Mouse (Mus musculus) intestine, embryonic 14.5 days (tissue): ENCODE measurements around the gene Hoxb8. TPM values are rescaled to one million over a fixed set of nuclear protein-coding genes. Genes with fewer than 3 reads are reported as not detected.

ENCODE experiments used
- ATAC-seq: fragments of 200-750 bp; cut with Nextera tagmentation; replicated peaks from 2 replicates; pipeline ENCODE4 v1.8.0; 2017; ENCODE audit warnings: low read depth, moderate number of reproducible peaks, moderate TSS enrichment, moderate library complexity; ENCODE audit not compliant: low FRiP score, low TSS enrichment
- DNase-seq: peaks from one replicate; pipeline ENCODE4 v3.0.0-alpha.2; 2018; ENCODE audit warnings: low spot score
- H3K27ac ChIP-seq: fragments of 300-500 bp; sonication (generic); 2 replicates; pipeline ENCODE4 v1.5.1; 2014; ENCODE audit warnings: low read depth, mild to moderate bottlenecking, control low read depth
- H3K27me3 ChIP-seq: fragments of 300-500 bp; sonication (generic); replicated peaks from 2 replicates; pipeline ENCODE4 v1.6.1; 2014; ENCODE audit warnings: low read length, control low read depth; ENCODE audit not compliant: control insufficient read depth, insufficient read depth
- H3K36me3 ChIP-seq: fragments of 300-500 bp; sonication (generic); 2 replicates; pipeline ENCODE4 v1.6.1; 2014; ENCODE audit warnings: low read length, control low read depth; ENCODE audit not compliant: control insufficient read depth, insufficient read depth
- H3K4me1 ChIP-seq: fragments of 300-500 bp; sonication (generic); replicated peaks from 2 replicates; pipeline ENCODE4 v1.6.1; 2014; ENCODE audit warnings: low read length, control low read depth, mixed read lengths; ENCODE audit not compliant: control insufficient read depth, insufficient read depth
- H3K4me2 ChIP-seq: fragments of 300-500 bp; sonication (generic); 2 replicates; pipeline ENCODE4 v1.6.1; 2014; ENCODE audit warnings: low read length
- H3K4me3 ChIP-seq: fragments of 300-500 bp; sonication (generic); 2 replicates; pipeline ENCODE4 v1.5.1; 2014; ENCODE audit warnings: low read depth, low read length, control low read depth, mixed read lengths
- H3K9ac ChIP-seq: fragments of 300-500 bp; sonication (generic); 2 replicates; pipeline ENCODE4 v1.6.1; 2014; ENCODE audit warnings: mild to moderate bottlenecking, low read length
- H3K9me3 ChIP-seq: fragments of 300-500 bp; sonication (generic); 2 replicates; pipeline ENCODE4 v1.6.1; 2016; ENCODE audit warnings: low read length, control low read depth; ENCODE audit not compliant: control insufficient read depth
- WGBS: fragments of 180-500 bp; shearing (Covaris S2); extraction: QIAGEN DNeasy Blood & Tissue Kit; methylation state at CpG from one replicate; pipeline ENCODE4 v1.1.7; 2014; 5-methylcytosine and 5-hydroxymethylcytosine counted together
- polyA plus RNA-seq: library from polyadenylated mRNA; unstranded; fragments of >200 nt; fragmentation: Nextera tagmentation; extraction: Ambion mirVana; gene quantifications from 2 replicates; pipeline ENCODE4 v1.2.1, GENCODE M21; 2014

Gene Hoxb8
- polyA plus RNA-seq, 1 experiment from 2014 or later, result 1.7 TPM

DNA sequence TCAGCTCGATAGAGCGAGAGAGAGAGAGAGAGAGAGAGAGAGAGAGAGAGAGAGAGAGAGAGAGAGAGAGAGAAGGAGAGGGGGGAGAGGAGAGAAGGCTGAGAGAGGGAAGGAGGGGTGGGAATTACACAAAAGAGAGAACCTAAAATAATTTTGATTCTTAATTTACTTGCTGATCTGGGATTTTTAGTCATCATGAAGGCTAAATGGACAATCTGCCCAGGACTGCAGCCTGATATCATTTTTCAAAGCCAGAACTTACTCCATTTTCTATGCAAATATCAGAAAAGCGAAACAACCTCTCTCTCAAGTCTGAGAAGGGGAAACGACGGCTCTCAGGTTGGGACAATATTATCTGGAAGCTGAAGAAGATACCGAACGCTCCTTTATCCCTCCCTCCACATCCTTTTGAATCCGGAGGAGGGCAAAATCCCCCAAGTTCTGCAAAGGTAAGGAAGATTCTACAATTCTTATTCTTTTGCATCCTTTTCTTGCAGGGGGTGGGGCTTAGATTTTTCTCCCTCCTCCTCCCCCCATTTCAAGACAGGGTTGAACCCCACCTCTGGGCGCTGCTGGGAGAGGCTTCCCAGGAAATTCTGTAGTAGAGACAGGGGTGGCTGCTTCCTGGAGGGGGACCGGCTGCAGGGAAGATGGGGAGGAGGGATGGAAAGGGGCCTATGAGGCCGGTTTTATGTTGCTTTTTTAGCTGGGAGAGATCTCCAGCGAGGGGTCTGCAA lies 11.0 kb downstream of the Hoxb8 start:
- ATAC-seq (no peak), DNase-seq (no peak)
- H3K4me1 ChIP-seq, result peaks cover 17% of the 10 kb centered on the region
- peak overlapping the region; percentile 55 for H3K4me2 ChIP-seq
- no peaks in the 10 kb centered on the region for H3K9me3 ChIP-seq
- peaks cover 65% of the 10 kb centered on the region for H3K27me3 ChIP-seq
- peak overlapping the region; percentile 78 for H3K9ac ChIP-seq
- H3K4me3 ChIP-seq, result peak overlapping the region; percentile 43
- peak overlapping the region; percentile 79 for H3K27ac ChIP-seq
- 4% methylated on average over 12 of the region's 12 CpGs for WGBS
- H3K36me3 ChIP-seq, result no peaks in the 10 kb centered on the region

DNA sequence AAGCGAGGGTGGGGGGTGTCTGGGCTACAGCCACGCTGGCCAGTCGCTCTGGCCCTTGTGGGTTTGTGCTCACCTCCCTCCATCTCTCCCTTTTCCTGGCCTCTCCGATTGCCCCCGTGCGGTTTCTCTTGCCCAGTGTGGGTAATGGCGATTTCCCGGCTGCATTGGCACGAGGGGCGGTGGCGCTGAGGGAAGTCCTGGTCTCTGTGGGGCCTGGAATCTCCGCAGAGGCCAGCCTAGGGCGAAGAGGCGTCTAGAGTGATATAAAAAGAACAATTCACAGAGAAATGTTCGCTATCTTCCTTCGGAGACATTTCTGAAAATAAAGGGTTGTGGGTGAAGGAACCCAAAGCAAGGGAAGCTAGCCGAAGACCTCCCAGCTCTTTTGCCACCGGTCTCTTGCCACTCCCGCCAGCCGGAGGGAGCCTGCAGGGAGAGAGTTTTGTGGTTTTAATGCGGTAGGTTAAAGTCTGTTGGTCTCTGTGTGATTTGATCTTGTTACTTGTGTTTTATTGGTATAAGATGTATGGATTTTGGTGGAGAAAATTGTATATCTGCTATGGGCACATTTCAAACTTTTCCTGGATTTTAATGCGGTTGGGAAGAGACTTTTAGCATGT lies 11.7 kb downstream of the Hoxb8 start:
- Histone ChIP-seq H3K9me3 (no peaks in the 10 kb centered on the region), H3K4me2 (peak overlapping the region; percentile 55), H3K9ac (peak overlapping the region; percentile 78), H3K4me1 (peaks cover 16% of the 10 kb centered on the region), H3K36me3 (no peaks in the 10 kb centered on the region), H3K27me3 (peaks cover 65% of the 10 kb centered on the region), H3K27ac (peak overlapping the region; percentile 79), H3K4me3 (peak overlapping the region; percentile 43)
- DNase-seq (no peak), ATAC-seq (no peak)
- WGBS, result 8% methylated on average over 22 of the region's 22 CpGs

DNA sequence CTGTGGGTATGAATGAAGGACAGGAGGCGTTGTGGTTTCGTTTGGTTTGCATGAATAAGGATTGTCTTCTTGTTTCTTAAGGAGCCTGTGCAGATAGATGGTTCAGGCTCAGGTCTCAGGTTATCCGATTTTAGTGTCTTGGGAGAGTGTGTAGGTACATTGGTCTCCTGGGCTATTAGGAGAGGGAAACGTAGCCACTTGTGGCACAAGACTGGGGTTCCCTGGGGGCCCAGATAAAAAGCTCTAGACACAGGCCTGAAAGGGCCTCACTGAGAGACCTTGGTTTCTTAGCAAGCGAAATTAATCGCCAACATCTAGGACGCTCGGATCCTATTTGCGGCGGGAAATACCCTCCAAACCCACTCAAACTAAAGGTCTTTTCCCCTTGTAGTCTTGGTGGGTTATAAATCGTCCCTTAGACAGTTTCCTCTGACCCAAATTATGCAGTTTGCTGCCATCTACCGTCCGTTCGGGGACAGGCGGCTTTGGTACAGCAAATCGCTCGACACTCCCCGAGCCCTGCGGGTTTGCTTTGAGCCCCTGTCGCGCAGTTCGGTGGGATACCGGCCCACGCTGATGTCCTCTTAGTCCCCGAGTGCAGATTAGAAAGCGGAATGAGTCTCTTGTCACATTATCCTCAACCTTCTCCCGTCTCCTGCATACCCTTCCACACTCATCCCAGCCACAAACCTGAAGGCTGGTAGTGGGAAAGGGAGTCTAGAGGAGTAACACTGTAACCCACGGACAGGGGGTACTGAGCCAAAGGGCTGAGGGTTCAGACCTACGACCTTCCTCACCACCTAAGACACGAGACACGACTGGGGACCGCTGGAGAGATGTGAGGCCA lies 12.8 kb downstream of the Hoxb8 start:
- Histone ChIP-seq H3K27ac (peak overlapping the region; percentile 79; the same call in 1 of the 2 replicates), H3K4me1 (peaks cover 16% of the 10 kb centered on the region), H3K36me3 (no peaks in the 10 kb centered on the region), H3K9ac (peak overlapping the region; percentile 78), H3K4me3 (peak overlapping the region; percentile 43), H3K4me2 (peak overlapping the region; percentile 55), H3K27me3 (peaks cover 60% of the 10 kb centered on the region), H3K9me3 (no peaks in the 10 kb centered on the region)
- WGBS, result 1% methylated on average over 32 of the region's 32 CpGs
- DNase-seq, result peak; percentile 94
- ATAC-seq, result peak; percentile 38; the same call in 1 of the 2 replicates

DNA sequence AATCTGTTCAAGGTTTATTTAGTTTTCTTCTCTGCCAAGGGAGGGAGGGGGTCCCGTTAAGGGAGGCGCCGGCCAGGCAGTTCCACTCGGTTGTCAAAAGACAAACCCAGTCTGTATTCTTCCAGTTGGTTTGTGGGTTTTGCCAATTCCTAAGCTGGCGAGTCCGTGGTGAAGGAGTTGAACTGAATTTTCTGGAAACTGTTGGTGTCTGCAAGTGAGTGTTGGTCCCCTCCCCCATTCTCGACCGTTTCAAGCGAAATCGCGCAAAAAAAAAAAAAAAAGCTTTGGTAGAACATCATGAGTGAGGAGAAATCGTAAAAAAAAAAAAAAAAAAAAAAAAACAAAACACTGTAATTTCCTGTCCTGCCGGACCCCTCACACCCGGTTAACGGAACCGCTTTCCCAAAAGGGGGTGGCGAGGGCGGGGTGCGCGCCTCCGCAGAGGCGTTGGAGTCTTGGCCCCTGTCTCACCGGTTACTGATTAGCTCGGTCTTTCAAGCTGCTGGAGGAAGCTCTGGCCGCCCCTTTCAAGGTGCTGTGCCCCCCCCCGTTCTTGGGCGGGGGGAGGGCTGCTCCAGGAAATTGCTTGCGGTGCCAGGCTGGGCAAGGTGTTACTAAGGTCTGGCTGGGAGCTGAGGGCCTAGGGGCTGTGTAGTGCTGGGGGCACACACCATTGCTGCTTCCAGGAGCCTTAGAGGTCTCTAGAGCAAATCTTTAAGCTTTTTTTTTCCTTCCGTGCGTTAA lies 13.6 kb downstream of the Hoxb8 start:
- no peak for ATAC-seq
- Histone ChIP-seq H3K27ac (peak overlapping the region; percentile 22; the same call in 1 of the 2 replicates), H3K36me3 (no peaks in the 10 kb centered on the region)

DNA sequence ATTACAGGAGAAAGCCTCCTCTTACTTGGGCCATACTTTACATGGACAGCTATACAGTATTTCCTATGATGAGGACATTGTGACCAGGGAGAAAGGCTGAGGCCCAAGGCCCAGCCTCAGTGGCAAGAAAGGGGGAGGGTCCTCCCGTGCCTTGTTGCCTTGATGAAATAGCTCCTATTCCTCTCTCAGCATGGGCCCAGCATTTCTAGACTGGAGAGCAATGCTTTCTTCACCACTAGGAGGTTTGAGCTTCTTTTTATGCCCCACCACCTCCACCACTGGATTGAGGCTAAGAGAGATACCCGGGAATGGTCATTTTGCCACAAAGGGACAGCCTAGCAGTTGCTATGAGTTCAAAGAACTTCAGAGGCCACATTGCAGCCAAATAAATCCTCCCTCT lies 15.3 kb downstream of the Hoxb8 start:
- Histone ChIP-seq H3K36me3 (no peaks in the 10 kb centered on the region), H3K9ac (no peak overlapping the region), H3K9me3 (no peaks in the 10 kb centered on the region), H3K4me2 (peak overlapping the region; percentile 55), H3K27ac (peak overlapping the region; percentile 38; the same call in 1 of the 2 replicates), H3K27me3 (peaks cover 57% of the 10 kb centered on the region), H3K4me3 (0 out of 2 replicates have a peak overlapping the region, but pooled peaks have one; percentile 5), H3K4me1 (peaks cover 27% of the 10 kb centered on the region)
- WGBS, result 14% methylated on average over 2 of the region's 2 CpGs
- DNase-seq (no peak), ATAC-seq (no peak)

More for the DNA sequence above, 13.6 kb downstream of the Hoxb8 start:
- no peak for DNase-seq
- H3K27me3 ChIP-seq, result peaks cover 60% of the 10 kb centered on the region
- peaks cover 20% of the 10 kb centered on the region for H3K4me1 ChIP-seq
- H3K9ac ChIP-seq, result peak overlapping the region; percentile 78
- H3K4me3 ChIP-seq, result peak overlapping the region; percentile 43
- H3K4me2 ChIP-seq, result peak overlapping the region; percentile 55
- WGBS, result 3% methylated on average over 30 of the region's 30 CpGs
- H3K9me3 ChIP-seq, result no peaks in the 10 kb centered on the region

DNA sequence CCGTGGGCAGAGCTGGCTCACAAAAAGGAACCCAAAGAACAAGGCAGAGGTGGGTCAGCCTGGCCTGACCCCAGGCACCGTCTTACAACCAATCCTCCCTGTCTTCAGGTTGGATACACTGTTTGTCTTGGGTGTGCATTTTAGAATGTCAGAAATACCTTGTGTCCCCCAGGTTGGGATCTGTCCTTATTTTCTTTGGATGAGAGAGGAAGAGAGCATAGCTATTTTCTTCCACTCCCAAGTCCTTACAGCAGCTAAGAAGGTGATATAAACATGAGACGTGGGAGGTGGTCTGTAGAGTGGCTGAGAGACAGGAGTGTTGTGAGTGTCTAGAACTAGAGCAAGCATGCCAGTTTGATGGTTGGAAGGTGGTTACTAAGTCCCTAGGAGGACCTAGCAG lies 15.7 kb downstream of the Hoxb8 start:
- no peak overlapping the region for H3K4me3 ChIP-seq

DNA sequence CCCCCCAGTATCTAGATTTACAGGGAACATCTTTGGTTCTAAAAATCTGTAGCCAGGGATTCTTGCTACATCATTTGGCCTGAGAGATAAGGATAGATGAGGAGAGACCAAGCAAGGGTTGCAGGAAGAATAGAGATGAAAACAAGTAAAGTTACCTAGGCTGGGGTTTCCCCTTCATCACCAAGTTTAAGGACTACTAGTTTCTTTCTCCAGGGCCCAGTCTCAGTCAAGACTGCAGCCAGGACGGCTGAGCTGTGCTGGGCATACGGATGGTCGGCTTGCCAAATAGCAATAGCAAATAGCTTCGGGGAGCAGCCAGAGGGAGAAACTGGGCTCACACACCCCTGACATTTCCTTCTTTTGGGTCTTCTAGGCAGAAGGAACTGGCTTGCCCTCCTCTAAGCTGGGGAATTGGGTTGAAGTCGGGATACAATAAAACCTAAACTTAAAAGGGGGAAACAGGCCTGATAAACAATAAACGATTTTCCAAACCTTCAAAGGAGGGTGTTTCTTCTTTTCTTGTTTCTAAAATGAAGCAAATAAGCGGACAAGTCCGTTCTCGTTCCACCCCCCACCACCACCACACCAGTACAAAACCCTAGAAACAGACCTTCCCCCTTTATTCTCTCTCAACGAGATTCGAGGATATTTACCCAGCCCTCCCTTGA lies 16.4 kb downstream of the Hoxb8 start:
- no peak for DNase-seq
- H3K9ac ChIP-seq, result peak overlapping the region; percentile 11; the same call in 1 of the 2 replicates
- H3K27ac ChIP-seq, result no peak overlapping the region
- H3K4me1 ChIP-seq, result peaks cover 36% of the 10 kb centered on the region
- peaks cover 48% of the 10 kb centered on the region for H3K27me3 ChIP-seq
- peak overlapping the region; percentile 89 for H3K4me2 ChIP-seq
- H3K4me3 ChIP-seq, result peak overlapping the region; percentile 57; the same call in 1 of the 2 replicates
- no peaks in the 10 kb centered on the region for H3K36me3 ChIP-seq
- H3K9me3 ChIP-seq, result no peaks in the 10 kb centered on the region
- WGBS, result 22% methylated on average over 11 of the region's 11 CpGs
- ATAC-seq, result no peak

More for the DNA sequence above, 15.7 kb downstream of the Hoxb8 start:
- H3K4me2 ChIP-seq, result peak overlapping the region; percentile 89; the same call in 1 of the 2 replicates
- no peak overlapping the region for H3K9ac ChIP-seq
- H3K9me3 ChIP-seq, result no peaks in the 10 kb centered on the region
- ATAC-seq, result no peak
- no peak for DNase-seq
- peaks cover 31% of the 10 kb centered on the region for H3K4me1 ChIP-seq
- WGBS, result 33% methylated on average over 3 of the region's 3 CpGs
- no peak overlapping the region for H3K27ac ChIP-seq
- H3K27me3 ChIP-seq, result peaks cover 53% of the 10 kb centered on the region
- H3K36me3 ChIP-seq, result no peaks in the 10 kb centered on the region
